ENCODE assay signal across 10 mouse cellular contexts in the genomic region with DNA sequence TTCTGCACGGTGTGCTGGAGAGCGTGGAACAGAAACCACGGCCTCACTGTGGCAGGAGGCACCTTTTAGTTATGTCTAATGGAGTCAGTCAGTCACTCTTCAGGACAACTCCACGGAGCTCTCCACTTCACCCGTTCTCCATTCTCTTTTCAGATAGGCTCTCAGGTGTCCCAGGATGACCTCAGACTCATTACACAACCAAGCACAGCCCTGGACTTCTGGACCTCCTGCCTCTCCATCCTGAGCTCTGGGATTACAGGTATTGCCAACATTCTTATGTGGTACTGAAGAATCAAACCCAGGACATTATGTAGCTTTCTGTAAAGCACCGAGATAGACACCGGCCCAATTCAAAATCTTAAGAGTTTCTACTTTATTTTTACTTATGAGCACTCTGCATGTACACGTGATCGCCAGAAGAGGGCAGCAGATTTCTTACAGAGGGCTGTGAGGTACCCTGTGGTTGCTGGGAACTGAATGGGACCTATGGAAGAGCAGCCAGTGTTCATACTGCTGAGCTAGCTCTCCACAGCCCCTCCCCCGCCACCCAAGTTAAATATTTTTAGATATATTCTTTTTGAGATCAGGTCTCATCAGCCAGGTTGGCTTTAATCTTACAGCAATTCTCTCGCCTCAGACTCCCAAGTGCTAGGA. TPM values are rescaled to one million over a fixed set of nuclear protein-coding genes. Genes with fewer than 3 reads are reported as not detected.
DNase-seq lines count a peak whose midpoint lies in the region; ATAC-seq and TF ChIP-seq lines count a peak whose summit lies in the region.
"Had no signal": no experiment of that assay in that cellular context is flagged by ENCODE, and none has a peak within 500 bp of the region (broad histone marks: within the 10 kb centered on the region; RNA-seq: fewer than 3 reads in every experiment).

No protein-coding gene starts in this region.

- H3K4me2 ChIP-seq in kidney, postnatal 0 days (ENCODE audit: low read length), result no peak overlapping the region
- H3K4me2 ChIP-seq: embryonic facial prominence, embryonic 13.5 days; midbrain, embryonic 12.5 days had no signal

- no peaks in the 10 kb centered on the region for H3K9me3 ChIP-seq in kidney, postnatal 0 days (replicated peaks; ENCODE audit: low read length)
- H3K9me3 ChIP-seq: embryonic facial prominence, embryonic 13.5 days; midbrain, embryonic 12.5 days had no signal

- intact Hi-C loops in gastrocnemius, postnatal 14 days (cut with DNase I; ENCODE audit: low total_unique reads), result loop anchor here (5.0 to 10.0 kb wide), 2 partner anchors 90 to 168 kb away; partner anchors contain the start of gene Gm11627

- H3K4me3 ChIP-seq in kidney, postnatal 0 days (replicated peaks; ENCODE audit: low read depth, low read length), result no peak overlapping the region
- H3K4me3 ChIP-seq: embryonic facial prominence, embryonic 13.5 days; midbrain, embryonic 12.5 days had no signal

- TF ChIP-seq CTCF in kidney, postnatal 0 days (IDR thresholded peaks at IDR 0.05; ENCODE audit: low read depth), result peak; percentile 86

- peaks cover 11% of the 10 kb centered on the region for H3K36me3 ChIP-seq in kidney, postnatal 0 days (ENCODE audit: insufficient read depth, low read length)

- ATAC-seq in erythroblast, adult 5-6 weeks (replicated peaks; ENCODE audit: low FRiP score, poor library complexity, severe bottlenecking), result peak; percentile 86
- ATAC-seq in kidney, postnatal 0 days (replicated peaks; ENCODE audit: low FRiP score, low read depth), result 0 out of 2 replicates have a peak, but pooled peaks have one; percentile 63

- H3K4me1 ChIP-seq in kidney, postnatal 0 days (replicated peaks; ENCODE audit: insufficient read depth, low read length), result no peaks in the 10 kb centered on the region
- H3K4me1 ChIP-seq: embryonic facial prominence, embryonic 13.5 days; midbrain, embryonic 12.5 days had no signal

- WGBS in kidney, postnatal 0 days, result 72% methylated on average over 11 of the region's 11 CpGs

- no peak overlapping the region for H3K27ac ChIP-seq in kidney, postnatal 0 days
- H3K27ac ChIP-seq: embryonic facial prominence, embryonic 13.5 days; midbrain, embryonic 12.5 days had no signal

- H3K27me3 ChIP-seq in kidney, postnatal 0 days (ENCODE audit: insufficient read depth, low read length), result no peaks in the 10 kb centered on the region
- H3K27me3 ChIP-seq: embryonic facial prominence, embryonic 13.5 days; midbrain, embryonic 12.5 days had no signal

- H3K9ac ChIP-seq in kidney, postnatal 0 days (ENCODE audit: low read depth, low read length), result no peak overlapping the region
- H3K9ac ChIP-seq: embryonic facial prominence, embryonic 13.5 days; midbrain, embryonic 12.5 days had no signal

- peak; percentile 69 for DNase-seq in gastrocnemius, adult 18-20 months (ENCODE audit: low spot score)
- DNase-seq in gastrocnemius, postnatal 14 days, result no peak
- peak; percentile 45 to 46 for DNase-seq in B cell, adult 2 months
- peak; percentile 27 for DNase-seq in adrenal gland, postnatal 25 days
- DNase-seq in kidney, postnatal 0 days (ENCODE audit: low spot score), result peak; percentile 90
- peak; percentile 73 for DNase-seq in lung, postnatal 25 days (ENCODE audit: low spot score)
- DNase-seq in telencephalon, adult 2 months (ENCODE audit: low read depth, low spot score), result peak; percentile 73

RNA-seq across cellular contexts. Expression of gene Itga2b, which starts 16.9 kb away (rescaled TPM):
- total RNA-seq in gastrocnemius, adult 18-20 months (2021), result 1 to 10 TPM in 1 of 2 experiments, under 1 TPM in 1; 0.64 to 1.4 TPM
- total RNA-seq in gastrocnemius, postnatal 14 days (2021), result 1 to 10 TPM; 1.6 to 2.5 TPM
- total RNA-seq in adrenal gland, postnatal 25 days (2021), result 2.2 and 4.7 TPM in 2 replicates
- total RNA-seq in erythroblast, adult 5-6 weeks (2015; ENCODE audit: low replicate concordance), result 23.6 and 57.1 TPM in 2 replicates
- total RNA-seq in erythroblast, adult 5-6 weeks (2017; ENCODE audit: low replicate concordance), result 73.1 and 99.5 TPM in 2 replicates
- polyA plus RNA-seq in kidney, postnatal 0 days (2015; fragmentation: Nextera tagmentation; extraction: Ambion mirVana), result 12.1 and 12.9 TPM in 2 replicates

RNA-seq across cellular contexts. Expression of gene Fam171a2, which starts 39.4 kb away (rescaled TPM):
- total RNA-seq in gastrocnemius, adult 18-20 months (2021), result 1 to 10 TPM in 1 of 2 experiments, under 1 TPM in 1; 0.62 to 1.1 TPM
- 1 to 10 TPM; 6.2 to 7.3 TPM for total RNA-seq in gastrocnemius, postnatal 14 days (2021)
- 4.3 and 8.7 TPM in 2 replicates for total RNA-seq in adrenal gland, postnatal 25 days (2021)
- not detected in 2 replicates for total RNA-seq in erythroblast, adult 5-6 weeks (2015; ENCODE audit: low replicate concordance)
- not detected in 2 replicates for total RNA-seq in erythroblast, adult 5-6 weeks (2017; ENCODE audit: low replicate concordance)
- 5.9 and 6.4 TPM in 2 replicates for polyA plus RNA-seq in kidney, postnatal 0 days (2015; fragmentation: Nextera tagmentation; extraction: Ambion mirVana)

RNA-seq across cellular contexts. Expression of gene Grn, which starts 56.7 kb away (rescaled TPM):
- total RNA-seq in gastrocnemius, adult 18-20 months (2021), result 10 to 100 TPM; 17.1 to 20.7 TPM
- 10 to 100 TPM; 57.2 to 63.7 TPM for total RNA-seq in gastrocnemius, postnatal 14 days (2021)
- total RNA-seq in adrenal gland, postnatal 25 days (2021), result 198 and 230 TPM in 2 replicates
- 85.7 and 90.1 TPM in 2 replicates for total RNA-seq in erythroblast, adult 5-6 weeks (2015; ENCODE audit: low replicate concordance)
- 26.3 and 56.1 TPM in 2 replicates for total RNA-seq in erythroblast, adult 5-6 weeks (2017; ENCODE audit: low replicate concordance)
- 191 and 209 TPM in 2 replicates for polyA plus RNA-seq in kidney, postnatal 0 days (2015; fragmentation: Nextera tagmentation; extraction: Ambion mirVana)
